ENCODE assay signal across 10 mouse cellular contexts in genomic region chr5:122103075-122103474, GRCm38 (mm10). TPM values are rescaled to one million over a fixed set of nuclear protein-coding genes. Genes with fewer than 3 reads are reported as not detected.
DNase-seq lines count a peak whose midpoint lies in the region; ATAC-seq and TF ChIP-seq lines count a peak whose summit lies in the region.
"Had no signal": no experiment of that assay in that cellular context is flagged by ENCODE, and none has a peak within 500 bp of the region (broad histone marks: within the 10 kb centered on the region; RNA-seq: fewer than 3 reads in every experiment).

No protein-coding gene starts in this region.

- TF ChIP-seq CTCF in intestine, postnatal 0 days (IDR thresholded peaks at IDR 0.05; ENCODE audit: low read depth): no peak
- TF ChIP-seq CTCF in CH12.LX (conservative IDR thresholded peaks at IDR 0.05 in 1 of 2, IDR thresholded peaks at IDR 0.05 in 1 of 2; ENCODE audit: low read depth in 2 of 2, low read length in 2 of 2): no peak
- TF ChIP-seq CTCF in brain, embryonic 14.5 days (IDR thresholded peaks at IDR 0.05; ENCODE audit: borderline replicate concordance, extremely low read depth, insufficient read depth, insufficient read length): no peak

- 44% methylated on average over 12 of the region's 12 CpGs for WGBS in intestine, embryonic 15.5 days
- 49% methylated on average over 12 of the region's 12 CpGs for WGBS in intestine, postnatal 0 days
- WGBS in limb, embryonic 13.5 days: 42% methylated on average over 12 of the region's 12 CpGs

- H3K9me3 ChIP-seq in intestine, embryonic 15.5 days: no peaks in the 10 kb centered on the region
- no peaks in the 10 kb centered on the region for H3K9me3 ChIP-seq in intestine, postnatal 0 days (ENCODE audit: control insufficient read depth)
- no peaks in the 10 kb centered on the region for H3K9me3 ChIP-seq in CH12.LX (replicated peaks; ENCODE audit: low read length)
- no peaks in the 10 kb centered on the region for H3K9me3 ChIP-seq in limb, embryonic 13.5 days

- TF ChIP-seq EP300 in CH12.LX (IDR thresholded peaks at IDR 0.05; ENCODE audit: low read length): no peak

- H3K36me3 ChIP-seq in intestine, embryonic 15.5 days: no peaks in the 10 kb centered on the region
- H3K36me3 ChIP-seq in intestine, postnatal 0 days (ENCODE audit: control insufficient read depth, insufficient read depth): no peaks in the 10 kb centered on the region
- no peaks in the 10 kb centered on the region for H3K36me3 ChIP-seq in CH12.LX (replicated peaks in 1 of 2; ENCODE audit: control insufficient read depth in 1 of 2, insufficient read depth in 1 of 2, low read length in 1 of 2)
- H3K36me3 ChIP-seq in limb, embryonic 13.5 days: no peaks in the 10 kb centered on the region

- DNase-seq in CH12.LX (ENCODE audit: extremely low read depth): no peak
- DNase-seq in brain, embryonic 14.5 days (ENCODE audit: low read depth): peak; percentile 63
- no peak for DNase-seq in ovary, postnatal 36 days (ENCODE audit: low spot score)
- no peak for DNase-seq in gastrocnemius, postnatal 10 days
- DNase-seq in adrenal gland, adult 8-10 months: no peak
- DNase-seq: gastrocnemius, postnatal 14 days had no signal

- H3K27me3 ChIP-seq in intestine, embryonic 15.5 days (replicated peaks): peaks cover 9% of the 10 kb centered on the region
- H3K27me3 ChIP-seq in intestine, postnatal 0 days (replicated peaks; ENCODE audit: control insufficient read depth, insufficient read depth, low read length): peaks cover 12% of the 10 kb centered on the region
- H3K27me3 ChIP-seq in CH12.LX (replicated peaks): peaks cover 75% of the 10 kb centered on the region
- peaks cover 28% of the 10 kb centered on the region for H3K27me3 ChIP-seq in limb, embryonic 13.5 days

- H3K4me3 ChIP-seq in intestine, embryonic 15.5 days (replicated peaks): no peak overlapping the region
- H3K4me3 ChIP-seq in intestine, postnatal 0 days (ENCODE audit: low read depth, low read length): no peak overlapping the region
- H3K4me3 ChIP-seq in CH12.LX (replicated peaks in 1 of 3; ENCODE audit: low read depth in 2 of 3, low read length in 2 of 3, poor library complexity in 1 of 3): no peak overlapping the region
- H3K4me3 ChIP-seq in limb, embryonic 13.5 days: peak overlapping the region; percentile 1; the same call in 1 of the 2 replicates

- ATAC-seq in intestine, embryonic 15.5 days: no peak
- ATAC-seq in intestine, postnatal 0 days: no peak
- ATAC-seq in limb, embryonic 13.5 days (ENCODE audit: low FRiP score, low read depth): no peak

- 0 out of 2 replicates have a peak overlapping the region, but pooled peaks have one; percentile 11 for H3K4me2 ChIP-seq in intestine, embryonic 15.5 days (replicated peaks)
- no peak overlapping the region for H3K4me2 ChIP-seq in intestine, postnatal 0 days (replicated peaks; ENCODE audit: low read depth)
- 0 out of 2 replicates have a peak overlapping the region, but pooled peaks have one; percentile 2 for H3K4me2 ChIP-seq in CH12.LX (ENCODE audit: insufficient read depth, low read depth, poor library complexity, severe bottlenecking)
- H3K4me2 ChIP-seq in limb, embryonic 13.5 days (replicated peaks): peak overlapping the region; percentile 45

- TF ChIP-seq POLR2A in CH12.LX (IDR thresholded peaks at IDR 0.05; ENCODE audit: low read depth, low read length): no peak
- no peak for TF ChIP-seq POLR2A in brain, embryonic 14.5 days (IDR thresholded peaks at IDR 0.05; ENCODE audit: borderline replicate concordance, extremely low read depth, insufficient read depth, insufficient read length, poor library complexity, severe bottlenecking)

- no peak for TF ChIP-seq RAD21 in CH12.LX (IDR thresholded peaks at IDR 0.05; ENCODE audit: low read depth, low read length)

- no peaks in the 10 kb centered on the region for H3K4me1 ChIP-seq in intestine, embryonic 15.5 days (replicated peaks)
- no peaks in the 10 kb centered on the region for H3K4me1 ChIP-seq in intestine, postnatal 0 days (replicated peaks; ENCODE audit: control insufficient read depth, insufficient read depth, low read length)
- no peaks in the 10 kb centered on the region for H3K4me1 ChIP-seq in CH12.LX (ENCODE audit: control insufficient read depth in 1 of 2, insufficient read depth in 2 of 2)
- peaks cover 8% of the 10 kb centered on the region for H3K4me1 ChIP-seq in limb, embryonic 13.5 days

- in situ Hi-C loops in CH12.LX (cut with MboI; ENCODE audit: low pct_ligation_motif_present, low pct_unique_long_range_greater_than_20kb, low sequenced_read_pairs): no loop called here

- H3K79me2 ChIP-seq in CH12.LX (replicated peaks; ENCODE audit: control insufficient read depth, extremely low read depth, insufficient read depth, poor library complexity, severe bottlenecking): no peaks in the 10 kb centered on the region

- no peak overlapping the region for H3K27ac ChIP-seq in intestine, embryonic 15.5 days
- H3K27ac ChIP-seq in intestine, postnatal 0 days (ENCODE audit: low read depth, low read length): no peak overlapping the region
- H3K27ac ChIP-seq in CH12.LX (ENCODE audit: insufficient read depth, low read depth): no peak overlapping the region
- H3K27ac ChIP-seq in limb, embryonic 13.5 days: no peak overlapping the region

- dilution Hi-C loops in CH12.LX (cut with MboI; ENCODE audit: extremely low pct_ligation_motif_present, extremely low pct_unique_long_range_greater_than_20kb, low sequenced_read_pairs): no loop called here

- no peak overlapping the region for H3K9ac ChIP-seq in intestine, embryonic 15.5 days
- no peak overlapping the region for H3K9ac ChIP-seq in intestine, postnatal 0 days (ENCODE audit: low read depth, low read length)
- H3K9ac ChIP-seq in CH12.LX (ENCODE audit: insufficient read depth, low read depth): no peak overlapping the region
- H3K9ac ChIP-seq in limb, embryonic 13.5 days: 0 out of 2 replicates have a peak overlapping the region, but pooled peaks have one; percentile 10

TF ChIP-seq in CH12.LX, 34 proteins besides CTCF, POLR2A, EP300 and RAD21:
- no peak for TF ChIP-seq CHD1 (IDR thresholded peaks at IDR 0.05; ENCODE audit: low read depth, low read length)
- no peak for TF ChIP-seq CHD2 (IDR thresholded peaks at IDR 0.05; ENCODE audit: low read length)
- TF ChIP-seq MAZ (IDR thresholded peaks at IDR 0.05; ENCODE audit: low read depth, low read length): no peak
- TF ChIP-seq TCF12 (IDR thresholded peaks at IDR 0.05; ENCODE audit: low read depth, low read length): no peak

RNA-seq across cellular contexts. Expression of gene Myl2, which starts 2.3 kb away (rescaled TPM):
- polyA plus RNA-seq in intestine, embryonic 15.5 days (2015; fragmentation: Nextera tagmentation; extraction: Ambion mirVana): 0.45 and 0.62 TPM in 2 replicates
- polyA plus RNA-seq in intestine, postnatal 0 days (2015; fragmentation: Nextera tagmentation; extraction: Ambion mirVana): not detected in 2 replicates
- not detected in 2 replicates for total RNA-seq in CH12.LX (2012; rRNA removed)
- not detected in 2 replicates for total RNA-seq in CH12.LX (2014; rRNA removed)
- not detected in 2 replicates for polyA plus RNA-seq in CH12.LX (2012; ENCODE audit: insufficient read length, low read depth)
- polyA plus RNA-seq in brain, embryonic 14.5 days (2012; rRNA removed): 0.26 and 0.32 TPM in 2 replicates
- 0.61 and 1.0 TPM in 2 replicates for polyA plus RNA-seq in limb, embryonic 13.5 days (2015; fragmentation: Nextera tagmentation; extraction: Ambion mirVana)
- 100 to 1,000 TPM; 526 to 721 TPM for total RNA-seq in gastrocnemius, postnatal 10 days (2021)
- not detected for total RNA-seq in adrenal gland, adult 8-10 months (2022)
- total RNA-seq: megakaryocyte-erythroid progenitor cell, adult 5-6 weeks had no signal

RNA-seq across cellular contexts. Expression of gene Ccdc63, which starts 37.5 kb away (rescaled TPM):
- polyA plus RNA-seq in intestine, embryonic 15.5 days (2015; fragmentation: Nextera tagmentation; extraction: Ambion mirVana): not detected in 2 replicates
- polyA plus RNA-seq in intestine, postnatal 0 days (2015; fragmentation: Nextera tagmentation; extraction: Ambion mirVana): not detected in 2 replicates
- total RNA-seq in CH12.LX (2012; rRNA removed) (0.47 and 0.59 TPM in 2 replicates), CH12.LX (2014; rRNA removed) (0.39 TPM in 1 of 2 replicates, not detected in the other)
- 0.70 and 0.94 TPM in 2 replicates for polyA plus RNA-seq in CH12.LX (2012; ENCODE audit: insufficient read length, low read depth)
- 0.07 and 0.24 TPM in 2 replicates for polyA plus RNA-seq in brain, embryonic 14.5 days (2012; rRNA removed)
- polyA plus RNA-seq in limb, embryonic 13.5 days (2015; fragmentation: Nextera tagmentation; extraction: Ambion mirVana): 0.14 TPM in 1 of 2 replicates, not detected in the other
- not detected for total RNA-seq in gastrocnemius, postnatal 10 days (2021)
- total RNA-seq in adrenal gland, adult 8-10 months (2022): under 1 TPM in 1 of 4 experiments, not detected in 3; 0.22 TPM
- total RNA-seq: gastrocnemius, postnatal 14 days had no signal

RNA-seq across cellular contexts. Expression of gene Cux2, which starts 53.2 kb away (rescaled TPM):
- 6.9 and 7.1 TPM in 2 replicates for polyA plus RNA-seq in intestine, embryonic 15.5 days (2015; fragmentation: Nextera tagmentation; extraction: Ambion mirVana)
- polyA plus RNA-seq in intestine, postnatal 0 days (2015; fragmentation: Nextera tagmentation; extraction: Ambion mirVana): 1.5 and 1.9 TPM in 2 replicates
- total RNA-seq in CH12.LX (2012; rRNA removed): 0.17 TPM in 1 of 2 replicates, not detected in the other
- total RNA-seq in CH12.LX (2014; rRNA removed): not detected in 2 replicates
- polyA plus RNA-seq in CH12.LX (2012; ENCODE audit: insufficient read length, low read depth): not detected in 2 replicates
- 50.2 and 52.6 TPM in 2 replicates for polyA plus RNA-seq in brain, embryonic 14.5 days (2012; rRNA removed)
- polyA plus RNA-seq in limb, embryonic 13.5 days (2015; fragmentation: Nextera tagmentation; extraction: Ambion mirVana): 3.8 and 4.1 TPM in 2 replicates
- 1 to 10 TPM; 1.1 to 1.5 TPM for total RNA-seq in gastrocnemius, postnatal 10 days (2021)
- 10 to 100 TPM; 25.7 to 41.7 (median 33.2) TPM for total RNA-seq in adrenal gland, adult 8-10 months (2022)
- total RNA-seq: megakaryocyte-erythroid progenitor cell, adult 5-6 weeks had no signal

RNA-seq across cellular contexts. Expression of gene Ppp1cc, which starts 55.0 kb away (rescaled TPM):
- polyA plus RNA-seq in intestine, embryonic 15.5 days (2015; fragmentation: Nextera tagmentation; extraction: Ambion mirVana): 240 and 244 TPM in 2 replicates
- polyA plus RNA-seq in intestine, postnatal 0 days (2015; fragmentation: Nextera tagmentation; extraction: Ambion mirVana): 138 and 144 TPM in 2 replicates
- 191 and 234 TPM in 2 replicates for total RNA-seq in CH12.LX (2012; rRNA removed)
- total RNA-seq in CH12.LX (2014; rRNA removed): 401 and 406 TPM in 2 replicates
- 358 and 375 TPM in 2 replicates for polyA plus RNA-seq in CH12.LX (2012; ENCODE audit: insufficient read length, low read depth)
- 270 and 345 TPM in 2 replicates for polyA plus RNA-seq in brain, embryonic 14.5 days (2012; rRNA removed)
- polyA plus RNA-seq in limb, embryonic 13.5 days (2015; fragmentation: Nextera tagmentation; extraction: Ambion mirVana): 231 and 235 TPM in 2 replicates
- total RNA-seq in gastrocnemius, postnatal 10 days (2021): 100 to 1,000 TPM; 144 to 156 TPM
- 100 to 1,000 TPM; 122 to 226 (median 188) TPM for total RNA-seq in adrenal gland, adult 8-10 months (2022)
